Mouse (Mus musculus) MEL (cell line): Measurements from ENCODE around the gene Mog.

ENCODE experiments used
- CTCF ChIP-seq, 3 experiments: IDR thresholded peaks in 2 of 3; conservative IDR thresholded peaks in 1 of 3; 2 replicates each; pipeline ENCODE4 v1.5.1; 2011 to 2012; ENCODE audit warnings: low read length in 3 of 3, low read depth in 2 of 3, mild to moderate bottlenecking in 2 of 3, improper control_type of control experiment in 1 of 3, inconsistent platforms in 1 of 3, mixed read lengths in 1 of 3, moderate library complexity in 1 of 3; ENCODE audit not compliant: control insufficient read depth in 1 of 3, insufficient read depth in 1 of 3, poor library complexity in 1 of 3, severe bottlenecking in 1 of 3
- KAT2A ChIP-seq: conservative IDR thresholded peaks from 2 replicates; pipeline ENCODE4 v1.6.1; 2012; ENCODE audit warnings: low read depth, low read length, improper control_type of control experiment, inconsistent platforms
- NELFE ChIP-seq: IDR thresholded peaks from 2 replicates; pipeline ENCODE4 v1.6.1; 2011; ENCODE audit warnings: low read depth, low read length, improper control_type of control experiment
- POLR2A ChIP-seq, 2 experiments: IDR thresholded peaks; 2 replicates each; pipeline ENCODE4 v1.6.1; 2011 to 2012; ENCODE audit warnings: low read length in 2 of 2, mild to moderate bottlenecking in 2 of 2, control low read depth in 1 of 2, improper control_type of control experiment in 1 of 2, low read depth in 1 of 2, moderate library complexity in 1 of 2; ENCODE audit not compliant: control insufficient read depth in 1 of 2, insufficient read depth in 1 of 2, poor library complexity in 1 of 2
- TCF12 ChIP-seq: IDR thresholded peaks from 2 replicates; pipeline ENCODE4 v1.6.1; 2014; ENCODE audit warnings: low read depth, mild to moderate bottlenecking, inconsistent platforms, low read length, improper control_type of control experiment, moderate library complexity

GRCm38 (mm10) chr17:37062101-37062641 lies 39.0 kb upstream of the Mog start:
- TF ChIP-seq CTCF (IDR thresholded peaks at IDR 0.05 in 2 of 3, conservative IDR thresholded peaks at IDR 0.05 in 1 of 3; ENCODE audit: control insufficient read depth in 1 of 3, insufficient read depth in 1 of 3, low read depth in 2 of 3, low read length in 3 of 3, poor library complexity in 1 of 3, severe bottlenecking in 1 of 3), result no peak
- no peak for TF ChIP-seq POLR2A (IDR thresholded peaks at IDR 0.05; ENCODE audit: control insufficient read depth in 1 of 2, insufficient read depth in 1 of 2, low read depth in 1 of 2, low read length in 2 of 2, poor library complexity in 1 of 2)
- TF ChIP-seq TCF12, result no peak
- TF ChIP-seq KAT2A, result no peak
- no peak for TF ChIP-seq NELFE
